Mouse (Mus musculus): ENCODE data around the gene Brdt.

DNA sequence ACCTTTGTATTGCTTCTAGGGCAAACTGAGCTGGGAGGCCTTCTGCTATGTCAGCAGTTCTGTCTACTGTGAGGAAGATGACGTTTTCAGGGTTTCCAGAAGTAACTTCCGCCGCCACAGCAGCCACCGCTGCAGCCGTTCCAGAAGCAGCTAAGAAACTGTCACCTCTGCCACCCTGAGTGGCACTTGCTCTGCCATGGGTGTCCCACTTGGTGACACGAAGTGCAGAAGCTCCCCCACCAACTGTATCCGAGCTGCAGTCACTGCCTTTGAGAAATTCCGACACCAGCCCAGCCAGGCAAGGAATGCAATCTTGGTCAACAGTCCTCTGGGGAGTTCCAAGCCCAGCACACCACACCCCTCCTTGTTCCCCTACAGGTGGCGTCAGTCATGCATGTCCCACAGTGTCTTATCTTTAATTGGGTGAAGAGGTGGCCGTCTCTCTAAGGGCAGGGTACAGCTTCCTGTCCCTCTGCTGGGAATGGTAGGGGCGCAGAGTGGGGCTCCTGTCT lies 27.6 kb upstream of the Brdt start:
- TF ChIP-seq TAL1 (IDR thresholded peaks at IDR 0.05; ENCODE audit: low read length) (no peak), GATA1 (IDR thresholded peaks at IDR 0.05; ENCODE audit: low read length) (no peak)
